Mouse (Mus musculus) spleen, postnatal 4 days (tissue): ENCODE data around the gene Cd300c2.
"Not testable (repeated sequence)": the region's sequence is repeated elsewhere in the genome, so short reads cannot be mapped to it uniquely, and the experiment has no call there.

ENCODE experiments used
- DNase-seq, 2 experiments: peaks; one replicate each; pipeline ENCODE4 v3.0.0; 2022; ENCODE audit warnings: low spot score in 2 of 2

The Cd300c2 gene

GRCm38 (mm10) chr11:115001474-115002040 lies at the start of gene Cd300c2:
Cd300c2 (minus strand) TSS chr11:115001880.
- no peak for DNase-seq

DNA sequence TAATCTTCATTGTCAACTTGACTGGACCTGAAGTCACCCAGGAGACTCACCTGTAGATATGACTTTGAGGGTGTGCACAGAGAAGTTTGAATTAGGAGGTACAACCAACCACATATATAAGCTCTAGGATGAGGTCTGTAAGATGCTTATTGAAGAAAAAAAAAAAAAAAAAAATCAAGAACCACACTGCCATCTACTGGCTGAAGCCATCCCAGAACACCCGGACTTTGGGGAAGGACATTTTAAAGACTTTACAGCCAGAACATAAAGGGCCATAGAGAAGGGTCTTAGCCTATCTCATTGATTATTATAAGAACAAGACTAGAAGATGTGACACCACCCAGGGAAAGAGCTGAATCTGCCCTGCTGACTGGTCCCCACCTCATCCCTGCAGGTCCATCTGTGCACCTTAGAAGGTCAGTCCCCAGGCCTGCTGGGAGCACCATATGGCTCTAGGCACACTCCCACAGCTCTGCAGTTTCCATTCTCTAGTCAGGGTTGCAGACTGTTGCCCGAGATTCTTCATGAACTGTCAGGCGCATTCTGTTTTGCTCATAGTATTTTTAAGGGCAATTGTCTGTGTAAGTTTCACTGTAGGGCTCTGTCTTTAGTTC lies 47.7 kb upstream of the Cd300c2 start:
- DNase-seq = no peak

GRCm38 (mm10) chr11:115048259-115048658 lies 46.6 kb upstream of the Cd300c2 start, which contains the start of gene Cd300ld3:
Cd300ld3 (minus strand) TSS chr11:115048409.
- no peak for DNase-seq

DNA sequence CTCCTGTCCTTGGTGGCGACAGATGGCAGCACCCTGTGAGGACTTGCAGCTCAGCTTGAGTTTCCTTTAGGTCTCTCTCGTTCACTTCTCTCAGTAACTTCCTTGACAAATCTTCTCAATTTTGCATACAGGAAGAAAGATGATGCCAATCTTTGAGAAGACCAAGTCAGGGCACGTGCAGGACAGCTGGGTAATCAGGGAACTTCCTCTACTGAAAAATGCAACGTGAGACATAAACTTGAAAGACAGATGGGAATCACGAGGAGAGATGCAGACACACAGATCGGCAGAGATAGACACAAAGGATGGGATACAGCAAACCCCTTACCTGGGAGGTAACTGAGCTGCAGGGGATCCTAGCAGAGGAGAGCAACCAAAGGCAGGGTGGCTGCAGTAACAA lies 36.0 kb upstream of the Cd300c2 start, which contains the start of gene Cd300ld5:
TSS of gene Cd300ld5 (minus strand) at position 101 of the 400 bp plus-strand sequence.
- DNase-seq = not testable (repeated sequence)

DNA sequence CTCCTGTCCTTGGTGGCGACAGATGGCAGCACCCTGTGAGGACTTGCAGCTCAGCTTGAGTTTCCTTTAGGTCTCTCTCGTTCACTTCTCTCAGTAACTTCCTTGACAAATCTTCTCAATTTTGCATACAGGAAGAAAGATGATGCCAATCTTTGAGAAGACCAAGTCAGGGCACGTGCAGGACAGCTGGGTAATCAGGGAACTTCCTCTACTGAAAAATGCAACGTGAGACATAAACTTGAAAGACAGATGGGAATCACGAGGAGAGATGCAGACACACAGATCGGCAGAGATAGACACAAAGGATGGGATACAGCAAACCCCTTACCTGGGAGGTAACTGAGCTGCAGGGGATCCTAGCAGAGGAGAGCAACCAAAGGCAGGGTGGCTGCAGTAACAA lies 25.2 kb upstream of the Cd300c2 start, which contains the start of gene Cd300ld4:
TSS of gene Cd300ld4 (minus strand) at position 101 of the 400 bp plus-strand sequence.
- DNase-seq = not testable (repeated sequence)

DNA sequence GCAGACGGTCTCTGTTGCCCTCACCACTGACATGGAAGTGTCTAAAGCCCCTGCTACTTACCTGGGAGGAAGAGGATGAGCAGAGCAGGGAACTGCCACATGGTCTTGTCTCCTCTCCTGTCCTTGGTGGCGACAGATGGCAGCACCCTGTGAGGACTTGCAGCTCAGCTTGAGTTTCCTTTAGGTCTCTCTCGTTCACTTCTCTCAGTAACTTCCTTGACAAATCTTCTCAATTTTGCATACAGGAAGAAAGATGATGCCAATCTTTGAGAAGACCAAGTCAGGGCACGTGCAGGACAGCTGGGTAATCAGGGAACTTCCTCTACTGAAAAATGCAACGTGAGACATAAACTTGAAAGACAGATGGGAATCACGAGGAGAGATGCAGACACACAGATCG lies 14.4 kb upstream of the Cd300c2 start, which contains the start of gene Cd300ld2:
TSS of gene Cd300ld2 (minus strand) at position 101 of the 400 bp plus-strand sequence.
- not testable (repeated sequence) for DNase-seq

DNA sequence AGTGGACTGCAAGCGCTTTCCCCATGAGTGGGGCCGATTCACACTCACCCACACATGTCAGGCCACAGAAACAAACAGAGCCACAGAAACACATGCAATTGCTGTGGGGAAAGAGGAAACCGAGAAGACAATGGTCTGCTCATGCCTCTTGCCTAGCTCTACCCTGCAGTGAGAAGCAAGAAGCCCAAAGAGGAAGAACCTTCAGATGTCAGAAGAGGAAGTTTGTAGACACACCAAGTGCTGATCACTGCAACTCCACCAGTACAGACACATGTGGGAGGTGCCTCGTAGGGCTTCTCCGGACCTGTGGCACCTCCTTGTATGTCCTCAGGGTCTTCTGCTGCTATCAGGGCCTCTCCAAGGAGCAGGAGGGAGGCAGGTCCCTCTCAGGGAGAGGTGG lies 2.4 kb upstream of the Cd300c2 start:
- DNase-seq = peak in 1 of 2 experiments; percentile 16

- DNase-seq = no peak
These were observed 11.9 kb downstream of the Cd300c2 start, which contains the start of gene Cd300ld for GRCm38 (mm10) chr11:114989793-114990192. Cd300ld (minus strand) TSS chr11:114989922.

DNA sequence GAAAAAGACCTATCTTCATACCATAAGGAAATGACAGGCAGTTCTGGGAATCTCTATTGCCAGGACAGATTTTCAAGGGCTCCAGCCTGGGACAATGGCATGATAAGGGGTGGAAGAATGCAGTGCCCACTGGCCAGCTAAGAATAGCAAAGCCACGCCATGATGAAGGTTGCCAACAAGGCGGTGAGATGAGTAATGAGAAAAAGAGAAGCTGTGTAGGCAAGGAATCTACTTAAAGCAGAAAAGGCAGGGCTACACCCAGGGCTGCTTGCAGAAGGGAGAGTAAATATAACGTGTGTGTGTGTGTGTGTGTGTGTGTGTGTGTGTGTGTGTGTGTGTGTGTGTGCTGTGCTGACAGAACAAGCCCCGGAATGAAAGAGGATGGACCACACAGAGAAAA lies 19.8 kb downstream of the Cd300c2 start:
- DNase-seq = no peak

GRCm38 (mm10) chr11:114972726-114973125 lies 29.0 kb downstream of the Cd300c2 start:
- no peak for DNase-seq

DNA sequence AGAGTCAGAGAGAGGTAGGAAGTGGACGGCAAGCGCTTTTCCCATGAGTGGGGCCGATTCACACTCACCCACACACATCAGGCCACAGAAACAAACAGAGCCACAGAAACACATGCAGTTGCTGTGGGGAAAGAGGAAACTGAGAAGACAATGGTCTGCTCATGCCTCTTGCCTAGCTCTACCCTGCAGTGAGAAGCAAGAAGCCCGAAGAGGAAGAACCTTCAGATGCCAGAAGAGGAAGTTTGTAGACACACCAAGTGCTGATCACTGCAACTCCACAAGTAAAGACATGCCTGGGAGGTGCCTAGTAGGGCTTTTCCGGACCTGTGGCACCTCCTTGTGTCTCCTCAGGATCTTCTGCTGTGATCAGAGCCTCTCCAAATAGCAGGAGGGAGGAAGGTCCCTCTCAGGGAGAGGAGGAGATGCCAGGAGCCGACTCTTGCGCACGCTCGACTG lies 32.9 kb downstream of the Cd300c2 start, which contains the start of gene Cd300c:
TSS of gene Cd300c (minus strand) at position 406 of the 456 bp plus-strand sequence.
- peak in 1 of 2 experiments; percentile 19 for DNase-seq

DNA sequence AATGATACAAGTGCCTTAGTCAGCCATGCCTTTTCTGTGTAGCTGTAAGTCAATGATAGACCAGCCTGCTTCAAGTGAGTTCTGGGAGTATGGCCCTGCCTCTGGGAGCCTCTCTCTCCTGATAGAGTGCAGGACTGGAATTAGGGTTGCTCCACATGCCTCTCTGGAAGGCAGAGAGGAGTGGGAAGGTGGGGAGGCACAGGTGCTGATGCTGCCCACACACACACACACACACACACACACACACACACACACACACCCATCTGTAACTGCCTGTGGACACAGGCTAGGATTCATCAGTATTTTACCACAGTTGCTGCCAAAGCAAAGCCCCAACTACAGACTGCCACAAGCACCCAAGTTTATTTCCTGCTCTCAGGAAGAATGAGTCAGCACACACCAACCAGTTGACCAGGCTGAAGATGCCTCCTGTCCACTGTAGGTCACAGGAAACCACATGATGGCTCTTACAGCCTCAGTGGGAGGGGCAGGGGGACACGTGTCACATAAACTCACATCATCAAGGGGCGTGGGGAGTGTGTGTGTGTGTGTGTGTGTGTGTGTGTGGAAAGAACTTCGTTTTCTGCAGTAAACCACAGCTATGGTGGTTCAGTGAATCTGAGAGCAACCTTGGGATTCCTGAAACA lies 36.4 kb downstream of the Cd300c2 start:
- peak in 1 of 2 experiments; percentile 56 for DNase-seq

GRCm38 (mm10) chr11:114960369-114960768 lies 41.3 kb downstream of the Cd300c2 start:
- no peak for DNase-seq
